Mouse (Mus musculus): Measurements from ENCODE around the gene Gm20532. TPM values are rescaled to one million over a fixed set of nuclear protein-coding genes. Genes with fewer than 3 reads are reported as not detected.

Gene Gm20532
- polyA plus RNA-seq, 1 experiment: not detected

DNA sequence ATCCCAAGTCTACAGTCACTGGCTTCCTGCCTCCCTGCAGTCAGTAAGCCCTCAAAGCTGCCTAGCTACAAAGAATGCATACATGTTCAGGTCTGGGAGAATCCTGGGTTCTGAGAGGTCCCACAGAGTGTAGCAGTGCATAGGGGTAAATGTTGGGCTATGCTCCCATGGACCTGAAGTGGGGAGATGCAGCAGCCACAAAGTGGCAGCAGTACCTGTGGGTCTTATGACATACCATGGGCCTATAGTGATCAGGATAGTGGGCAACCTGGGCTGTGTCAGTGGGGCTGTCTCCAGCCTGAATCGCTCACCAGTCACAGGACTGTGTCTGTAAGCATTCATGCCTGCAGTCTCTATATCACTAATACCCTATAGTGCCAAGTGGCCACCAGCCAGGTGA, 6.7 kb upstream of the Gm20532 start, which contains the start of gene Egfl7:
Gene Egfl7 (plus strand): TSS at position 301 of the 400 bp plus-strand sequence.
- peaks cover 14% of the 10 kb centered on the region for H3K27me3 ChIP-seq (ENCODE audit: control insufficient read depth)
- H3K36me3 ChIP-seq (ENCODE audit: control insufficient read depth): no peaks in the 10 kb centered on the region
- H3K4me3 ChIP-seq (replicated peaks): no peak within 1 kb of the TSS
- peaks cover 37% of the 10 kb centered on the region for H3K4me1 ChIP-seq (ENCODE audit: control insufficient read depth)
- H3K9me3 ChIP-seq (ENCODE audit: control insufficient read depth, low read length): no peaks in the 10 kb centered on the region
- TF ChIP-seq GATA1 (IDR thresholded peaks at IDR 0.05; ENCODE audit: low read length): no peak
- no peak for TF ChIP-seq TAL1 (IDR thresholded peaks at IDR 0.05; ENCODE audit: low read length)

- peaks cover 30% of the 10 kb centered on the region for H3K4me1 ChIP-seq (ENCODE audit: control insufficient read depth)
- H3K27me3 ChIP-seq (ENCODE audit: control insufficient read depth): peaks cover 22% of the 10 kb centered on the region
Measured at GRCm38 (mm10) chr2:26580751-26581150, 5.7 kb upstream of the Gm20532 start.

DNA sequence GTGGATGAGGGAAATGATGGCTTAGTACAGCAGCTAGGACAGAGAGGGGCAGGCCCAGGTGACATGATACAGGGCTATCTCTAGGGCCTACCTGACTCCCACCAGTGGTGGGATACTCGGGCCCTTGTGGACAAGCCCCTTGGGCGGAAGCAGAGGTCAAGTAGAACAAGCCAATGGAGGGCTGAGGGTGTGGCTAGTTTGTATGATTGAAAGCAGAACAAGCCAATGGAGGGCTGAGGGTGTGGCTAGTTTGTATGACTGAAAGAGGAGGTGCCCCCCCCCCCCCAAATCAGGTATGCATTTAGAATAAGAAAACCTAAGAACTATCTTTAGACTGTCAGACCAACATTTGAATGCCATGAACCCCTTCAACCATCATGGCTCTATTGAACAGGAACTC, 4.2 kb upstream of the Gm20532 start:
- Histone ChIP-seq H3K4me1 (ENCODE audit: control insufficient read depth) (peaks cover 28% of the 10 kb centered on the region), H3K36me3 (ENCODE audit: control insufficient read depth) (no peaks in the 10 kb centered on the region), H3K4me3 (replicated peaks) (no peak overlapping the region), H3K9me3 (ENCODE audit: control insufficient read depth, low read length) (no peaks in the 10 kb centered on the region), H3K27me3 (ENCODE audit: control insufficient read depth) (peaks cover 23% of the 10 kb centered on the region)
- no peak for TF ChIP-seq TAL1 (IDR thresholded peaks at IDR 0.05; ENCODE audit: low read length)

More at GRCm38 (mm10) chr2:26580751-26581150, 5.7 kb upstream of the Gm20532 start:
- Histone ChIP-seq H3K4me3 (replicated peaks) (no peak overlapping the region), H3K9me3 (ENCODE audit: control insufficient read depth, low read length) (no peaks in the 10 kb centered on the region), H3K36me3 (ENCODE audit: control insufficient read depth) (no peaks in the 10 kb centered on the region)
- TF ChIP-seq TAL1 (IDR thresholded peaks at IDR 0.05; ENCODE audit: low read length) (no peak), GATA1 (IDR thresholded peaks at IDR 0.05; ENCODE audit: low read length) (no peak)

DNA sequence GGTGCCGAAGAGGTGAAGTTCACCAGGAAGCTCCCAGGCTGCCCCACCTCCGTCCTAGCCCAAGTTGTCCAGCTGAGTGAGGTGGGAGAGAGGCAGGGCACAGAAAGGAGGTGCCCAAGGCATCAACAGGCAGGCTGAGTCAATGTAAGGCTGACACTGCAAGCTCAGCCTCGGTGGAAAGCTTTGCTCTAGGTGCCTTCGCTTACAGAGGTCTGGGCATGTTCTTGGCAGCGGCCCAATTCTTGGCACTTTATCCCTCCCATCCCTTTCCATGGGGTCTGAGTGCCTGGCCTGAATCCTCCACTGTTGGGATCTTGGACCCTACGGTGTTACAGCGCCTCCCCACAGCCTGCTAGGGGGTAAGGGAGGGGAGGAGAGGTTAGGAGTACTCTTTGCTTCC, 3.7 kb upstream of the Gm20532 start:
- Histone ChIP-seq H3K4me1 (ENCODE audit: control insufficient read depth) (peaks cover 28% of the 10 kb centered on the region), H3K27me3 (ENCODE audit: control insufficient read depth) (peaks cover 23% of the 10 kb centered on the region)
- TF ChIP-seq GATA1 (IDR thresholded peaks at IDR 0.05; ENCODE audit: low read length) (no peak), TAL1 (IDR thresholded peaks at IDR 0.05; ENCODE audit: low read length) (no peak)

GRCm38 (mm10) chr2:26583640-26584039, 2.8 kb upstream of the Gm20532 start:
- H3K36me3 ChIP-seq (ENCODE audit: control insufficient read depth): no peaks in the 10 kb centered on the region
- TF ChIP-seq TAL1 (IDR thresholded peaks at IDR 0.05; ENCODE audit: low read length): no peak
- no peak for TF ChIP-seq GATA1 (IDR thresholded peaks at IDR 0.05; ENCODE audit: low read length)
- H3K27me3 ChIP-seq (ENCODE audit: control insufficient read depth): peaks cover 23% of the 10 kb centered on the region
- no peaks in the 10 kb centered on the region for H3K9me3 ChIP-seq (ENCODE audit: control insufficient read depth, low read length)
- H3K4me3 ChIP-seq (replicated peaks): no peak overlapping the region
- peaks cover 36% of the 10 kb centered on the region for H3K4me1 ChIP-seq (ENCODE audit: control insufficient read depth)

More for the DNA sequence above, 3.7 kb upstream of the Gm20532 start:
- no peaks in the 10 kb centered on the region for H3K36me3 ChIP-seq (ENCODE audit: control insufficient read depth)
- H3K4me3 ChIP-seq (replicated peaks): no peak overlapping the region
- no peaks in the 10 kb centered on the region for H3K9me3 ChIP-seq (ENCODE audit: control insufficient read depth, low read length)

DNA sequence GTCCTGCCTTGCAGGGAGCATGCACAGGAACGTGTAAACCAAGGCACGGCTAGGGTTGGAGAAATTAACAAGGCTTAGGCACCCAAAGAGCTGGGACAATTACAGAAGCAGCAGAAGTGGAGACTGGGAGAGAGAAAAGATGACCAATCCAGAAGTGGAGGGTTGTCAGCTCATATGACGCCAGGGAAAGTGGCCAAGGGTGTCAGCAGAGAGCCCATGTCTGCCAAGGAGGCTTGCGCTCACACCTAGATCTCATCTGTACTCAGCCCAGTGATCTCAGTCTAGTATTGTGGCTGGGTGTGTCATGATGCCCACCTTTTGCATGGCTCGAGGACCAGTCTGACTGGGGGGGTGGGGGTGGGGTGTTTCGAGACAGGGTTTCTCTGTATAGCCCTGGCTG, 726 bp upstream of the Gm20532 start:
- Histone ChIP-seq H3K27me3 (ENCODE audit: control insufficient read depth) (peaks cover 23% of the 10 kb centered on the region), H3K36me3 (ENCODE audit: control insufficient read depth) (peaks cover 5% of the 10 kb centered on the region; the same call in 1 of the 2 replicates), H3K4me3 (replicated peaks) (peak overlapping the region; percentile 18), H3K4me1 (ENCODE audit: control insufficient read depth) (peaks cover 36% of the 10 kb centered on the region), H3K9me3 (ENCODE audit: control insufficient read depth, low read length) (no peaks in the 10 kb centered on the region)
- TF ChIP-seq TAL1 (IDR thresholded peaks at IDR 0.05; ENCODE audit: low read length): no peak
- no peak for TF ChIP-seq GATA1 (IDR thresholded peaks at IDR 0.05; ENCODE audit: low read length)

DNA sequence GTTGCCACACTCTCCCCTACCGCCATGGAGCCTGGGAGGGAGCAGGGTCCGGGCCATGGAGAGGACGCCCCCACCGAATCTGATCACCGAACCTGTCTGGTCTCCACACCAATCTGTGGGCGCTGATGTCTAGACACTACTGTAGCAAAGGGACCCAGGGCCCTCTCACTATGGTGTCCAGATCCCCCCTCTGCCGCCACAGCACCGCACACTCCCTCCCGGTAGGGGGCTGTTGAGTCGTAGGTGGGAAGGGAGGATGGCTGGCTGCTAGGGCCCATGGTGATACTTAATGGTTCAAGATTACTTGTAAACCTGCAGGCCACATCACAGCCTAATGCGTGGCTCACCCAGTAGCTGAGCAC, 586 bp downstream of the Gm20532 start:
- TF ChIP-seq GATA1 (IDR thresholded peaks at IDR 0.05; ENCODE audit: low read length) (no peak), TAL1 (IDR thresholded peaks at IDR 0.05; ENCODE audit: low read length) (no peak)
- peaks cover 15% of the 10 kb centered on the region; the same call in 1 of the 2 replicates for H3K36me3 ChIP-seq (ENCODE audit: control insufficient read depth)

GRCm38 (mm10) chr2:26588573-26588972, 2.1 kb downstream of the Gm20532 start:
- Histone ChIP-seq H3K4me1 (ENCODE audit: control insufficient read depth) (peaks cover 34% of the 10 kb centered on the region), H3K4me3 (replicated peaks) (no peak overlapping the region), H3K36me3 (ENCODE audit: control insufficient read depth) (peaks cover 26% of the 10 kb centered on the region), H3K9me3 (ENCODE audit: control insufficient read depth, low read length) (no peaks in the 10 kb centered on the region), H3K27me3 (ENCODE audit: control insufficient read depth) (peaks cover 16% of the 10 kb centered on the region)
- TF ChIP-seq TAL1 (IDR thresholded peaks at IDR 0.05; ENCODE audit: low read length) (no peak), GATA1 (IDR thresholded peaks at IDR 0.05; ENCODE audit: low read length) (no peak)

More for the DNA sequence above, 586 bp downstream of the Gm20532 start:
- Histone ChIP-seq H3K4me1 (ENCODE audit: control insufficient read depth) (peaks cover 36% of the 10 kb centered on the region), H3K4me3 (replicated peaks) (peak overlapping the region; percentile 65), H3K27me3 (ENCODE audit: control insufficient read depth) (peaks cover 23% of the 10 kb centered on the region), H3K9me3 (ENCODE audit: control insufficient read depth, low read length) (no peaks in the 10 kb centered on the region)

DNA sequence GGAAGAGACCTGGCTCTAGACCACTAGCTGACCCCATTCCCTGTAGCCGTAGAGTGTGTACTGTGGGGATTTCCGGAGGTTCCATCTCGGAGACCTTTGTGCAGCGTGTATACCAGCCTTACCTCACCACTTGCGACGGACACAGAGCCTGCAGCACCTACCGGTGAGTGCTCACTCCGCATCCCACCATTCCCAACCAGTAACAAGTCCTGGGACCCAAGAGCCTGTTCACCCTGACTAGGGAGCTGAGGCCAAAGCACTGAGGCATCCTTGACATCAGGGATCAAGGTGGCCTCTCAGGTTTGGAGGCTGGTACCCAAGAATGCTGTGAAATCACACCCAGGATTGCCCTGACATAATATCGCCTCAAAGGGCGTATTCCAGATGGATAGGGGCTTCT, 2.8 kb downstream of the Gm20532 start:
- no peak for TF ChIP-seq GATA1 (IDR thresholded peaks at IDR 0.05; ENCODE audit: low read length)
- TF ChIP-seq TAL1 (IDR thresholded peaks at IDR 0.05; ENCODE audit: low read length): no peak
- no peak overlapping the region for H3K4me3 ChIP-seq (replicated peaks)
- H3K4me1 ChIP-seq (ENCODE audit: control insufficient read depth): peaks cover 31% of the 10 kb centered on the region
- no peaks in the 10 kb centered on the region for H3K9me3 ChIP-seq (ENCODE audit: control insufficient read depth, low read length)
- H3K36me3 ChIP-seq (ENCODE audit: control insufficient read depth): peaks cover 30% of the 10 kb centered on the region
- H3K27me3 ChIP-seq (ENCODE audit: control insufficient read depth): peaks cover 11% of the 10 kb centered on the region

GRCm38 (mm10) chr2:26590282-26590681, 3.8 kb downstream of the Gm20532 start:
- peaks cover 32% of the 10 kb centered on the region for H3K36me3 ChIP-seq (ENCODE audit: control insufficient read depth)
- H3K9me3 ChIP-seq (ENCODE audit: control insufficient read depth, low read length): no peaks in the 10 kb centered on the region
- no peak overlapping the region for H3K4me3 ChIP-seq (replicated peaks)
- H3K27me3 ChIP-seq (ENCODE audit: control insufficient read depth): peaks cover 6% of the 10 kb centered on the region
- TF ChIP-seq TAL1 (IDR thresholded peaks at IDR 0.05; ENCODE audit: low read length) (no peak), GATA1 (IDR thresholded peaks at IDR 0.05; ENCODE audit: low read length) (no peak)
- H3K4me1 ChIP-seq (ENCODE audit: control insufficient read depth): peaks cover 33% of the 10 kb centered on the region
